Comparison of ENCODE assay signal across 17 mouse cellular contexts in the genomic region with DNA sequence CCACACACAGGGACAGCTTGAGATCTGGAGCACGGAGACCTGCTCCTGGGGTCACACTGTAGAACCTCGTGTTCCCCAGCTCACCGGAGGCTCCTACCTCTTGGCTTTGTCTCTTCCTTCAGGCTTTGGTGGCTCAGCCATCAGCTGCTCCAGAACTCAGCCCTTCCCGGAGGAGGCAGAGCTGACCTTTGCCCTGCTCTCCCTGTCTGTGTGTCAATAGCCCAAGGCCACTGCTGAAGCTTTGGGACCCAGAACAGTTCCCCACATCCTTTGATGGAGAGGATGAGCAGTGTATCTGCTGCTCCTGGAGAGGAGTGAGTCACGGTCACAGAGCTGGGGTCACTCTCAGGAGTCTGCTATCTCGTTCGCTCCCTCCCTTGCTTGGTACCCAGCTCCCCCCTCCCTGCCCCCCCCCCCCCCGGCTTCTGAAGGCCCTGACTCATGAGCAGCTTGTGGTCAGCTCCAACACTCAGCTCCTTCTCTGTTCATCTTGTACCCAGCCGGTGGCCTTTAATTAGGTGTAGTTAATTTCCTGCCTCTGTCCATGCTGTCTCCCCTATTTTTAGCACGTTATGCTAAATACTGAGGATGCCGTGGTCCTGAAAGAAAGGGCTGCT. TPM values are rescaled to one million over a fixed set of nuclear protein-coding genes. Genes with fewer than 3 reads are reported as not detected.
A peak's percentile ranks its signal among the peaks of the same experiment; 100 is the strongest.
DNase-seq lines count a peak whose midpoint lies in the region; ATAC-seq lines count a peak whose summit lies in the region.
"Had no signal": no experiment of that assay in that cellular context is flagged by ENCODE, and none has a peak within 500 bp of the region (broad histone marks: within the 10 kb centered on the region; RNA-seq: fewer than 3 reads in every experiment).

No protein-coding gene starts in this region.

- H3K27me3 ChIP-seq in kidney, embryonic 15.5 days: no peaks in the 10 kb centered on the region
- peaks cover 33% of the 10 kb centered on the region for H3K27me3 ChIP-seq in megakaryocyte, embryonic 14.5 days (replicated peaks)
- no peaks in the 10 kb centered on the region for H3K27me3 ChIP-seq in forebrain, embryonic 16.5 days (replicated peaks; ENCODE audit: control insufficient read depth, insufficient read depth, low read length)
- H3K27me3 ChIP-seq: embryonic facial prominence, embryonic 13.5 days; hindbrain, embryonic 12.5 days; midbrain, embryonic 13.5 days; Patski had no signal

- no peak overlapping the region for H3K9ac ChIP-seq in kidney, embryonic 15.5 days
- no peak overlapping the region for H3K9ac ChIP-seq in forebrain, embryonic 16.5 days (replicated peaks; ENCODE audit: low read depth, low read length)
- H3K9ac ChIP-seq: embryonic facial prominence, embryonic 13.5 days; hindbrain, embryonic 12.5 days; liver, embryonic 15.5 days; midbrain, embryonic 13.5 days had no signal

- H3K4me3 ChIP-seq in kidney, embryonic 15.5 days (replicated peaks): no peak overlapping the region
- H3K4me3 ChIP-seq in megakaryocyte, embryonic 14.5 days (replicated peaks): peak overlapping the region; percentile 86
- no peak overlapping the region for H3K4me3 ChIP-seq in forebrain, embryonic 16.5 days (replicated peaks; ENCODE audit: low read length)
- H3K4me3 ChIP-seq: embryonic facial prominence, embryonic 13.5 days; heart, adult 2 months; hindbrain, embryonic 12.5 days; left cerebral cortex, adult 2 months; liver, embryonic 15.5 days; midbrain, embryonic 13.5 days had no signal

- DNase-seq in kidney, postnatal 25 days: peak; percentile 28 to 61
- DNase-seq in adipocyte (ENCODE audit: low spot score): peak; percentile 47
- DNase-seq in yolk sac, embryonic 10.5 days (ENCODE audit: low spot score): peak; percentile 64
- DNase-seq: cerebellum, adult 11-12 months; gastrocnemius, postnatal 14 days; heart, adult 2 months; thymus, postnatal 25 days had no signal

- no peak overlapping the region for H3K4me2 ChIP-seq in kidney, embryonic 15.5 days
- no peak overlapping the region for H3K4me2 ChIP-seq in forebrain, embryonic 16.5 days (ENCODE audit: low read length)
- H3K4me2 ChIP-seq: embryonic facial prominence, embryonic 13.5 days; hindbrain, embryonic 12.5 days; liver, embryonic 15.5 days; midbrain, embryonic 13.5 days had no signal

- no peak overlapping the region for H3K27ac ChIP-seq in kidney, embryonic 15.5 days
- H3K27ac ChIP-seq in forebrain, embryonic 16.5 days (ENCODE audit: low read length): no peak overlapping the region
- H3K27ac ChIP-seq: embryonic facial prominence, embryonic 13.5 days; heart, adult 2 months; hindbrain, embryonic 12.5 days; left cerebral cortex, adult 2 months; liver, embryonic 15.5 days; midbrain, embryonic 13.5 days had no signal

- ATAC-seq in kidney, embryonic 15.5 days (replicated peaks; ENCODE audit: low FRiP score): no peak
- ATAC-seq in megakaryocyte, adult 5-6 weeks (ENCODE audit: poor library complexity, severe bottlenecking): no peak
- no peak for ATAC-seq in forebrain, embryonic 16.5 days
- ATAC-seq: midbrain, embryonic 13.5 days; Patski had no signal

- no peaks in the 10 kb centered on the region for H3K36me3 ChIP-seq in kidney, embryonic 15.5 days
- H3K36me3 ChIP-seq in megakaryocyte, embryonic 14.5 days (replicated peaks; ENCODE audit: low read length): peaks cover 59% of the 10 kb centered on the region
- no peaks in the 10 kb centered on the region for H3K36me3 ChIP-seq in forebrain, embryonic 16.5 days (ENCODE audit: control insufficient read depth, insufficient read depth)
- H3K36me3 ChIP-seq: embryonic facial prominence, embryonic 13.5 days; hindbrain, embryonic 12.5 days; liver, embryonic 15.5 days; midbrain, embryonic 13.5 days had no signal

- H3K4me1 ChIP-seq in kidney, embryonic 15.5 days: peaks cover 13% of the 10 kb centered on the region; the same call in 1 of the 2 replicates
- H3K4me1 ChIP-seq in megakaryocyte, embryonic 14.5 days: peaks cover 86% of the 10 kb centered on the region
- H3K4me1 ChIP-seq in forebrain, embryonic 16.5 days (replicated peaks; ENCODE audit: control insufficient read depth, insufficient read depth, low read length): no peaks in the 10 kb centered on the region
- H3K4me1 ChIP-seq: embryonic facial prominence, embryonic 13.5 days; hindbrain, embryonic 12.5 days; liver, embryonic 15.5 days; midbrain, embryonic 13.5 days had no signal

- WGBS in kidney, embryonic 15.5 days: 43% methylated on average over 11 of the region's 11 CpGs
- WGBS in forebrain, embryonic 16.5 days: 50% methylated on average over 11 of the region's 11 CpGs

- H3K9me3 ChIP-seq in kidney, embryonic 15.5 days (replicated peaks): no peaks in the 10 kb centered on the region; the same call in 1 of the 2 replicates
- peaks cover 14% of the 10 kb centered on the region for H3K9me3 ChIP-seq in megakaryocyte, embryonic 14.5 days
- H3K9me3 ChIP-seq in forebrain, embryonic 16.5 days (ENCODE audit: control insufficient read depth, low read length): peaks cover 1% of the 10 kb centered on the region; the same call in 1 of the 2 replicates
- H3K9me3 ChIP-seq: embryonic facial prominence, embryonic 13.5 days; hindbrain, embryonic 12.5 days; midbrain, embryonic 13.5 days had no signal

RNA-seq across cellular contexts. Expression of gene Ptpn1, which starts 54.5 kb away (rescaled TPM):
- 57.4 and 71.2 TPM in 2 replicates for polyA plus RNA-seq in kidney, embryonic 15.5 days (2015; fragmentation: Nextera tagmentation; extraction: Ambion mirVana)
- polyA plus RNA-seq in megakaryocyte, embryonic 14.5 days (2012; ENCODE audit: insufficient read depth, low replicate concordance): 120 and 139 TPM in 2 replicates
- total RNA-seq in megakaryocyte, adult 5-6 weeks (2015): 49.1 and 54.8 TPM in 2 replicates
- total RNA-seq in megakaryocyte, adult 5-6 weeks (2017): 145 and 151 TPM in 2 replicates
- 87.3 and 97.1 TPM in 2 replicates for polyA plus RNA-seq in forebrain, embryonic 16.5 days (2015; fragmentation: Nextera tagmentation; extraction: Ambion mirVana)
